Mouse (Mus musculus) lung, embryonic 15.5 days (tissue): ENCODE data around the gene Gm9508. TPM values are rescaled to one million over a fixed set of nuclear protein-coding genes. Genes with fewer than 3 reads are reported as not detected.
A peak's percentile ranks its signal among the peaks of the same experiment; 100 is the strongest.
"Not testable (repeated sequence)": the region's sequence is repeated elsewhere in the genome, so short reads cannot be mapped to it uniquely, and the experiment has no call there.

Experiments
- ATAC-seq: fragments of 200-750 bp; cut with Nextera tagmentation; 2 replicates; pipeline ENCODE4 v1.8.0; 2017; ENCODE audit warnings: moderate number of reproducible peaks, borderline replicate concordance; ENCODE audit not compliant: low FRiP score, low TSS enrichment; ENCODE audit errors: extremely low read depth
- H3K27ac ChIP-seq: fragments of 300-500 bp; sonication (generic); 2 replicates; pipeline ENCODE4 v1.5.1; 2015; ENCODE audit warnings: moderate library complexity, mild to moderate bottlenecking, inconsistent platforms
- H3K27me3 ChIP-seq: fragments of 300-500 bp; sonication (generic); 2 replicates; pipeline ENCODE4 v1.6.1; 2015; ENCODE audit warnings: inconsistent platforms
- H3K36me3 ChIP-seq: fragments of 300-500 bp; sonication (generic); 2 replicates; pipeline ENCODE4 v1.6.1; 2015; ENCODE audit warnings: inconsistent platforms
- H3K4me1 ChIP-seq: fragments of 300-500 bp; sonication (generic); 2 replicates; pipeline ENCODE4 v1.6.1; 2015; ENCODE audit warnings: inconsistent platforms
- H3K4me2 ChIP-seq: fragments of 300-500 bp; sonication (generic); 2 replicates; pipeline ENCODE4 v1.6.1; 2015; ENCODE audit warnings: inconsistent platforms, mild to moderate bottlenecking, moderate library complexity
- H3K4me3 ChIP-seq: fragments of 300-500 bp; sonication (generic); 2 replicates; pipeline ENCODE4 v1.5.1; 2015; ENCODE audit warnings: mild to moderate bottlenecking, inconsistent platforms
- H3K9ac ChIP-seq: fragments of 300-500 bp; sonication (generic); 2 replicates; pipeline ENCODE4 v1.6.1; 2015; ENCODE audit warnings: inconsistent platforms
- H3K9me3 ChIP-seq: fragments of 300-500 bp; sonication (generic); 2 replicates; pipeline ENCODE4 v1.6.1; 2016; ENCODE audit warnings: inconsistent platforms
- WGBS: fragments of 180-500 bp; shearing (Covaris S2); methylation state at CpG from one replicate; pipeline ENCODE4 v1.1.7; 2015; 5-methylcytosine and 5-hydroxymethylcytosine counted together
- polyA plus RNA-seq: library from polyadenylated mRNA; unstranded; fragments of >200 nt; fragmentation: Nextera tagmentation; extraction: Ambion mirVana; gene quantifications from 2 replicates; pipeline ENCODE4 v1.2.1, GENCODE M21; 2015

Gene Gm9508
- polyA plus RNA-seq, 1 experiment from 2014 or later, result not detected

DNA sequence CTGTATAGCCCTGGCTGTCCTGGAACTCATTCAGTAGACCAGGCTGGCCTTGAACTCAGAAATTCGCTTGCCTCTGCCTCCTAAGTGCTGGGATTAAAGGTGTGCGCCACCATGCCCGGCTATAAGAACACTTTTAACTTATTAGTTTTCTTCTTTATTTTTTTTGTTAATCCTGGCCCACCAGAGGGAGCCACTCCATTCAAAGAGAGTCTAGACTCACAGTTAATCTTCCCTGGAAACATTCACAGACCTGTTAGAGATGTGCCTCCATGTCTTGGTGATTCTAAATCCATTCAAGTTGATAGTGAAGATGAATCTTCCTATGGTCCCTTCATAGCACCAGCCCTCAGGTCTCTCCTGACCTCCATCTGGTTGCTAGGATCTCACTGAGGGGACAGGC is 12.8 kb upstream of the Gm9508 start:
- no peak overlapping the region for H3K27ac ChIP-seq
- H3K4me3 ChIP-seq, result no peak overlapping the region
- 77% methylated on average over 3 of the region's 3 CpGs for WGBS
- H3K4me1 ChIP-seq, result no peaks in the 10 kb centered on the region
- no peaks in the 10 kb centered on the region for H3K27me3 ChIP-seq
- H3K9ac ChIP-seq, result no peak overlapping the region
- no peak for ATAC-seq
- H3K36me3 ChIP-seq, result no peaks in the 10 kb centered on the region
- no peak overlapping the region for H3K4me2 ChIP-seq
- H3K9me3 ChIP-seq, result no peaks in the 10 kb centered on the region

DNA sequence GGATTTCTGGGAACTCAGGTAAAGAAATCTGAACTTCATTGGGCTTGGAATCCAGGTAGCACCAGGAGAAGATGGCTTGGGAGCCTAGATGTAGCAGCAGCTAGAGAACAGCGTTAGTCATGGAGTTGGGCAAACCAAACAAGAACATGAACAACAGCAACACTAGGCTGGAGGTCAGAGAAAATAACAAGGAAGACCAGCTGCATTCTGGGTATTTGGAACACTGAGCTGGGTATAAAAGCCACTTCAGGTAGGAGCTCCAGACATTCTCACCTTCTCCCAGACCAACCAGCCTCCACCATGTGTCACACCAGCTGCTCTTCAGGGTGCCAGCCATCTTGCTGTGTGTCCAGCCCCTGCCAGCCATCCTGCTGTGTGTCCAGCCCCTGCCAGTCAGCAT is 9.3 kb upstream of the Gm9508 start, which contains the start of gene Gm10272:
TSS of gene Gm10272 (plus strand) at position 301 of the 400 bp plus-strand sequence.
- Histone ChIP-seq H3K4me3 (no peak within 1 kb of the TSS), H3K9me3 (no peaks in the 10 kb centered on the region), H3K9ac (no peak within 1 kb of the TSS), H3K36me3 (no peaks in the 10 kb centered on the region), H3K27me3 (no peaks in the 10 kb centered on the region), H3K27ac (no peak within 1 kb of the TSS), H3K4me2 (no peak within 1 kb of the TSS), H3K4me1 (no peaks in the 10 kb centered on the region)
- ATAC-seq, result no peak
- 96% methylated on average over 1 of the region's 1 CpGs for WGBS

DNA sequence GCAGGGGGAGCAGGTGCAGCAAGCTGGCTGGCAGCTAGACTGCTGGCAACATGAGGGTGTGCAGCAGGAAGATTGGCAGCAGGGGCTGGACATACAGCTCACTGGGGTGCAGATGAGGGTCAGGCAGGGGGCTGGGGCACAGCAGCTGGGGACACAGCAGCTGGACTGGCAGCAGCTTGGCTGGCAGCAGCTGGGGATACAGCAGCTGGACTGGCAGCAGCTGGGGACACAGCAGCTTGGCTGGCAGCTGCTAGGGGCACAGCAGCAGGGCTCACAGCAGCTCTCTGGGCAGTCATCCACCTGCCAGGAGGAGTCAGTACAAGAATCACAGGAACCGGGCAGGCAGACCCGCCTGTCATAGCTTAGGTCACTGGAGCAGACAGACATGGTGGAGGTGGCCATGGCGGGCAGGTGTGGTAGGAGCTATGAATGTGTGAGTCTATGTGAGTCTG is 6.7 kb downstream of the Gm9508 start, which contains the start of gene Gm19402:
TSS of gene Gm19402 (minus strand) at position 402 of the 452 bp plus-strand sequence.
- H3K9ac ChIP-seq, ATAC-seq, H3K4me3 ChIP-seq, H3K4me2 ChIP-seq, H3K27ac ChIP-seq, H3K36me3 ChIP-seq, H3K9me3 ChIP-seq: not testable (repeated sequence)
- WGBS, result 71% methylated on average over 3 of the region's 3 CpGs
- peaks cover 13% of the 10 kb centered on the region for H3K4me1 ChIP-seq
- H3K27me3 ChIP-seq, result peaks cover 26% of the 10 kb centered on the region

DNA sequence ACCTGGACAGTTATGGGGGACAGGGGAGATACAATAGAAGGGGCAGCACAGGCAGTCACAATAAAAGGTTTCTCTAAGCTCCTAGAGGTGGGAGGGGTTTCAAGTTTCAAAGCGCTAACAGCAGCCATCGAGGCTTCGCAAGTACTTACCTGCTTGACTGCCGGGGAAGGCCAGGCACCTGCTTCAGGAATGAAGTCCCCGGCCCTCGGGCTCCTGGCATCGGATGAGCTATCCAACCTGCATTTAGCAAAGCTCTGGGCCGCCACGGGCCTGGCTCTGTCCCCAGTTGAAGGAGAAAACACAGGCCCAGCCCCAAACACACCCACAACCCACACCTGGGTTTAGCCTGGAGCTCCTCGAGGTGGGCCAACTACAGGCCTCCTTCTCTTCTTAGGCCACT is 10.0 kb downstream of the Gm9508 start:
- ATAC-seq, result no peak
- Histone ChIP-seq H3K4me1 (peaks cover 13% of the 10 kb centered on the region), H3K9me3 (no peaks in the 10 kb centered on the region), H3K27ac (no peak overlapping the region), H3K27me3 (peaks cover 50% of the 10 kb centered on the region), H3K4me2 (no peak overlapping the region), H3K36me3 (no peaks in the 10 kb centered on the region), H3K4me3 (no peak overlapping the region), H3K9ac (no peak overlapping the region)
- 17% methylated on average over 10 of the region's 10 CpGs for WGBS

DNA sequence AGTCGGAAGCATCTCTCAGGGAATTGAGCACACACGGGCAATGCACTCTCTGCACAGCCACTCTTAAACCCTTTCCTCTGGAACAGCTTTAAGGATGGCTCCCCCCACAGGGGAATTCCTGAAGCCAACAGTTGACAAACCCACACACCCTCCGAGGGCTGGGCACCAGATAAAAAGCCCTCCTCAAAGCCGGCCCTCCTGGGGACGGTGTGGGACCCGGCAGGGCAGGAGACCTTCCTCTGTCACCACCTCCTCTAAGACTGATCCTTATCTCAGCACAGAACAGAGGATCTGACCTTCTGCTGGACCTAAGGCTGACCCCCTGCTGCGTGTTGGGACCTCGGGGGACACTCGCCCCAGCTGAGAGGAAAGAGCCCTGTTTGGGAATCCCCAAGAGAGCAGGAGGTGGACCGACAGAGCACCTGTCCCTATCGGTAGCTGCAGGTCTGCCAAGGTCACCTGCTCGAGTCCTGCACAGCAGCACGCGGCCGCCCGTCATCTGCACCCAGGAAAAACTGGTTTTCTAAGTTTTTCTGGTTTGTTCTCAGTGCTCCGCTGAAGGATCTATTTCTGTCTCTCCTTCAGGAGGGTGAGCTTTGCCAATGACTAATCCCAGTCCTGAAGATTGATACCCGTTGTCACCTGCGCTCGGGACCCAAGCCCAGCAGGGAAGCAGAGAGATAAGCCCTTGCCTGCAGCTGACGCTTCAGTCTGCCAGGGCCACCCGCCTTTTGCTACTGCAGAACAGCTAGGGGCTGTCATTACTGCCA is 11.0 kb downstream of the Gm9508 start, which contains the start of gene Tspear:
TSS of gene Tspear (plus strand) at position 675 of the 770 bp plus-strand sequence.
- H3K4me2 ChIP-seq, result peak within 1 kb of the TSS; percentile 6; the same call in 1 of the 2 replicates

DNA sequence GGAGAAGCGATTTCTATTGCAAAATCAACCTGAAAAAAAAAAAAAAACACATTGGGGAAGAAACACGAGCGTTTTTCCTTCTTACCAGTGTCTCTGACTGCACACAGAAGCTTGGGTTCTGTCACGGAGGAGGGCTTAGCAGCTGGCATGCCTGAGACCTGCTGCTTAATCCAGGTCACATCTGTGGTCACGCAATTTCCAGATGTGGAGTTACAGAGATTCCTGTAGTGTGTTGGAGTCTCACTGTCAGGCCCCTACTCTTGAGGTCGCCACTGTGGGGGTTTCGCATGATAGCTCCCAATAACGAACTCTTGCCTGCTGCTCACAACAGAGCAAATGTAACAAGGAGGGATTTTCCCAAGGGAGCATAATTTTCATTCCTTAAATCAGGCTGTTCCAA is 12.9 kb downstream of the Gm9508 start:
- WGBS, result 33% methylated on average over 8 of the region's 8 CpGs
- Histone ChIP-seq H3K9me3 (no peaks in the 10 kb centered on the region), H3K4me1 (peaks cover 13% of the 10 kb centered on the region), H3K9ac (no peak overlapping the region), H3K4me3 (no peak overlapping the region), H3K36me3 (no peaks in the 10 kb centered on the region), H3K27ac (no peak overlapping the region), H3K4me2 (no peak overlapping the region), H3K27me3 (peaks cover 51% of the 10 kb centered on the region)
- ATAC-seq, result no peak

More for the DNA sequence above, 11.0 kb downstream of the Gm9508 start, which contains the start of gene Tspear:
- peaks cover 13% of the 10 kb centered on the region for H3K4me1 ChIP-seq
- no peaks in the 10 kb centered on the region for H3K36me3 ChIP-seq
- H3K27me3 ChIP-seq, result peaks cover 50% of the 10 kb centered on the region
- 2% methylated on average over 22 of the region's 22 CpGs for WGBS
- no peak within 1 kb of the TSS for H3K4me3 ChIP-seq
- H3K9me3 ChIP-seq, result no peaks in the 10 kb centered on the region
- H3K27ac ChIP-seq, result no peak within 1 kb of the TSS
- ATAC-seq, result no peak
- no peak within 1 kb of the TSS for H3K9ac ChIP-seq

DNA sequence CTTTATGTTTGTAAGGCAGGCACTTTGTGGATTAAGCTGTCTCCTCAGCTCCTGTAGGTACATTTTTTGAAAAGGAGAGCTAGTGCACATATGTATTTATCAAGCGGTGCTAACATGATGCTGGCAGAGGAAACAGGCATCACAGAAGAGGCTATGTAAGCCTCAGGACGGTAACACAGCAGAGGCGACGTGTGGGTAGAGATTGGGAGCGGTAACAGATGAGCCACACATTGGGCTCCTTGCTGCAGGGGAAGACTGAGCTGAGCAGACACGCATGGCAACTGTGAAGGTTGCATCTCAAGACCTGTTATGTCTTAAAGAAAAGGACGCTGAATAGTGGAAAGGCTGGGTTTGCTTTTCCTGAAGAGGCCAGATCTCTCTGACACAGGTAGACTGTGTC is 14.0 kb downstream of the Gm9508 start:
- no peaks in the 10 kb centered on the region for H3K36me3 ChIP-seq
- H3K4me3 ChIP-seq, result no peak overlapping the region
- H3K27ac ChIP-seq, result no peak overlapping the region
- peaks cover 62% of the 10 kb centered on the region for H3K27me3 ChIP-seq
- no peak overlapping the region for H3K9ac ChIP-seq
- ATAC-seq, result no peak
- no peaks in the 10 kb centered on the region for H3K9me3 ChIP-seq
- H3K4me1 ChIP-seq, result peaks cover 13% of the 10 kb centered on the region
- H3K4me2 ChIP-seq, result no peak overlapping the region
- 66% methylated on average over 7 of the region's 7 CpGs for WGBS

DNA sequence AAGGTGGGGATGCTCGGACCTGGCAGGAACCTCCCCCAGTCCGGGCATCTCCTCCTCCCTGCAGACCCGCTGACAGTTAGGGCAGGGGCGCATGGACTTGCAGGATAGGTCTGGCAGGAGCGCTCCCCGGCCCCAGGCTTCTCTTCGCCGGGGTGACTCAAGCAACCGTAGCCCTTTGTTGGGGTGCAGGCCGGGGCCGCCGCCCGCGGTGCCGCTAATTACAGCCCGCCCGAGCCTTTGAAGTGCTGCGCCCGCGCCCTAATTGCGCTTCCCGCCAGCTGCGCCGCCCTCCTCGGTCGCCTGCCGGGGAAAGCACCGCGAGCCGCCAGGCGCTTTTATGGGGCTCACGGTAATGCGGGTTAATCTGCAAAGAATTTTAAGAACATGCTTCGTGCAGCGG is 19.5 kb downstream of the Gm9508 start:
- peak overlapping the region; percentile 54 for H3K4me2 ChIP-seq
- H3K4me1 ChIP-seq, result peaks cover 7% of the 10 kb centered on the region
- H3K9ac ChIP-seq, result no peak overlapping the region
- under 1% methylated on average over 35 of the region's 35 CpGs for WGBS
- peak overlapping the region; percentile 24 for H3K4me3 ChIP-seq
- H3K27ac ChIP-seq, result no peak overlapping the region
- no peaks in the 10 kb centered on the region for H3K36me3 ChIP-seq
- H3K9me3 ChIP-seq, result no peaks in the 10 kb centered on the region
- H3K27me3 ChIP-seq, result peaks cover 39% of the 10 kb centered on the region
- ATAC-seq, result no peak

DNA sequence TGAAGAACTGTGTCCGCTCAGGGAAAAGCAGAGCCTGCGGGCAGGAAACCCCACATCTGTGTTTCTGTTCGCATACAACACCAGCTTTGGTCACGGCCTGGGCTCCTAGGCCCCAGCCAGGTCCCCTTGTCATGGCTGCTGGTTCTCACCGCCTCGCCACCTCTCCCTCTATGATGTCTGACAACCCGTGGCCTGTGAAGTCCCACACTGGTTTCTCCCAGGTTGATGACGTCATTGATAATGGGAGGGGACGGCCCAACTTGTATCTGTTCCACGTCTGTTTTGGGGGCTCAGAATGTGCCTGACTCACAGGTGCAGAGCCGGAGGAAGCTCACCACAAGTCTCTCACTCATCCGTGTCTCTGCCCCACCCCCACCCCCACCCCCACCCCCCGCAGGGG is 23.3 kb downstream of the Gm9508 start:
- Histone ChIP-seq H3K27me3 (peaks cover 34% of the 10 kb centered on the region), H3K4me3 (no peak overlapping the region), H3K4me2 (no peak overlapping the region), H3K9me3 (no peaks in the 10 kb centered on the region), H3K27ac (no peak overlapping the region), H3K36me3 (no peaks in the 10 kb centered on the region), H3K4me1 (peaks cover 7% of the 10 kb centered on the region), H3K9ac (no peak overlapping the region)
- ATAC-seq, result no peak
- WGBS, result 57% methylated on average over 13 of the region's 13 CpGs

DNA sequence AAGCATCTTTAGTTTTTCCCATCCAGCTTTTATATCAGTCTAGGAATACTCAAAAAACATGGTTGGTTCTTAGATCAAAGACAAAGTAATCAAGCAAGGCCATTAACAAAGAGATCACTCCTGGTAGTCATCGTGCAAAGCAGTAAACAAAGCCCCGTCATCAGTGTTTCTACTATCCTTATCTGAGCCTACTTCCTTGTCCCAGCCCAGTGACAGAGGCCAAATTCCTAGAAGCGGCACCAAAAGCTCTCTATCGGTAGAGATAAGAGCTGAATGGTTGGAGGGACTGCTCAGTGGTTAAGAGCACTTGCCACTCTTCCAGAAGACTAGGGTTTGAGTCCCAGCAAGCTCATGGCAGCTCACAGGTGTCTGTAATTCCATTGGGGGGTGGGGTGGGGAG is 25.5 kb downstream of the Gm9508 start:
- Histone ChIP-seq H3K4me2 (no peak overlapping the region), H3K9me3 (no peaks in the 10 kb centered on the region), H3K4me1 (0 out of 2 replicates have a peak, but pooled peaks cover 4% of the 10 kb centered on the region), H3K27ac (no peak overlapping the region), H3K27me3 (peaks cover 12% of the 10 kb centered on the region), H3K36me3 (no peaks in the 10 kb centered on the region), H3K9ac (no peak overlapping the region), H3K4me3 (no peak overlapping the region)
- WGBS, result 17% methylated on average over 4 of the region's 4 CpGs
- no peak for ATAC-seq

DNA sequence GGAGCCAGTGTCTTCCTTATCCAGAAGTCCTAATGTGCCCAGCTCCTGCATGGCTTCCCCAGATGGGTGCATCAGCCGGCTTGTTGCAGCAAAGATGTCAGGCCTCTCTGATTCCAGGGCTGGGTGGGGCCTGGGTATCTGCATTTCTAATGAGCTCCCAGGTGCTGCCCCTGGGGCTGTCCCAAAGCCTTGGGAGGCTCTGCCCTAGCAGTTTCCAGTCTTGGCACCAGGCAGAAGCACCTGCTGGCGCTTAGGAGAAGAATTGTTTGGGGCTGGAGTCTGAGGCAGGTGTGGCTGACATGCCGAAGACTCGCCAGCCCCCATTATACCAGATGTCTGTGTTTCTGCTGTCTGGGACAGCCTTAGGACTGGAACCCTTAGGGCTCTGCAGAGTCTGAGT is 26.3 kb downstream of the Gm9508 start:
- no peak overlapping the region for H3K27ac ChIP-seq
- H3K36me3 ChIP-seq, result no peaks in the 10 kb centered on the region
- no peak overlapping the region for H3K4me3 ChIP-seq
- peaks cover 4% of the 10 kb centered on the region for H3K27me3 ChIP-seq
- H3K4me2 ChIP-seq, result no peak overlapping the region
- H3K9ac ChIP-seq, result no peak overlapping the region
- H3K4me1 ChIP-seq, result 0 out of 2 replicates have a peak, but pooled peaks cover 4% of the 10 kb centered on the region
- H3K9me3 ChIP-seq, result no peaks in the 10 kb centered on the region
- WGBS, result 69% methylated on average over 4 of the region's 4 CpGs
- no peak for ATAC-seq

DNA sequence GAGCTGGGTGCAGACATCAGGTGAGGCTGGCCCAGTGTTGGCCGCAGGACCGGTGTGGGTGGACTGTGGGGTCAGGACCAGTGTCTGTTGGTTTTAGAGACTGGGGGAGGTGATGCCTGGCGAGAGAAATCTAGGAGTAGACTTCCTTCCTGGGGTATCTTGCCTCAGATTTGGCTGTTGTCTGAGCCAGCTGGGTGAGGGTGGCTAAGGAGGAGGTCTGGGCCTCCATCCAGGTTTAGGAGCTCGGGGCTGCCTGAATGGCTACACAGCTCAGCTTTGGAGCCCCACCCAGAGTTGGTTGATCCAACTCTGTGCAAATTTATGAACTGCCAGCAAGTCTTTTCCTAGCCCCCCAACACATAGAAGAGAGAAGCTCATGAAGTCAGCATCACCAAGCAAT is 29.6 kb downstream of the Gm9508 start:
- H3K27ac ChIP-seq, result no peak overlapping the region
- no peak overlapping the region for H3K4me2 ChIP-seq
- 0 out of 2 replicates have a peak, but pooled peaks cover 4% of the 10 kb centered on the region for H3K4me1 ChIP-seq
- H3K9ac ChIP-seq, result no peak overlapping the region
- ATAC-seq, result 0 out of 2 replicates have a peak, but pooled peaks have one; percentile 26
- H3K36me3 ChIP-seq, result no peaks in the 10 kb centered on the region
- 63% methylated on average over 4 of the region's 4 CpGs for WGBS
- peaks cover 5% of the 10 kb centered on the region; the same call in 1 of the 2 replicates for H3K27me3 ChIP-seq
- no peak overlapping the region for H3K4me3 ChIP-seq
- H3K9me3 ChIP-seq, result no peaks in the 10 kb centered on the region
